Mouse (Mus musculus): Measurements from ENCODE around the gene Phf7.

Phf7 gene

GRCm38 (mm10) chr14:31195968-31196367 is 55.1 kb downstream of the Phf7 start:
- DNase-seq, result no peak

- no peak for DNase-seq
These were observed 55.6 kb downstream of the Phf7 start for GRCm38 (mm10) chr14:31195521-31195920.

- peak; percentile 56 for DNase-seq
These were observed 56.1 kb downstream of the Phf7 start for GRCm38 (mm10) chr14:31194891-31195513.

GRCm38 (mm10) chr14:31194441-31194840 is 56.7 kb downstream of the Phf7 start:
- no peak for DNase-seq

- DNase-seq, result peak; percentile 61
These were observed 57.3 kb downstream of the Phf7 start for GRCm38 (mm10) chr14:31193791-31194190.

GRCm38 (mm10) chr14:31191936-31192335 is 59.2 kb downstream of the Phf7 start:
- DNase-seq, result no peak

- DNase-seq, result no peak
These were observed 61.8 kb downstream of the Phf7 start for GRCm38 (mm10) chr14:31189348-31189747.

- DNase-seq, result no peak
These were observed 62.3 kb downstream of the Phf7 start for GRCm38 (mm10) chr14:31188771-31189181.
